In the genomic region with DNA sequence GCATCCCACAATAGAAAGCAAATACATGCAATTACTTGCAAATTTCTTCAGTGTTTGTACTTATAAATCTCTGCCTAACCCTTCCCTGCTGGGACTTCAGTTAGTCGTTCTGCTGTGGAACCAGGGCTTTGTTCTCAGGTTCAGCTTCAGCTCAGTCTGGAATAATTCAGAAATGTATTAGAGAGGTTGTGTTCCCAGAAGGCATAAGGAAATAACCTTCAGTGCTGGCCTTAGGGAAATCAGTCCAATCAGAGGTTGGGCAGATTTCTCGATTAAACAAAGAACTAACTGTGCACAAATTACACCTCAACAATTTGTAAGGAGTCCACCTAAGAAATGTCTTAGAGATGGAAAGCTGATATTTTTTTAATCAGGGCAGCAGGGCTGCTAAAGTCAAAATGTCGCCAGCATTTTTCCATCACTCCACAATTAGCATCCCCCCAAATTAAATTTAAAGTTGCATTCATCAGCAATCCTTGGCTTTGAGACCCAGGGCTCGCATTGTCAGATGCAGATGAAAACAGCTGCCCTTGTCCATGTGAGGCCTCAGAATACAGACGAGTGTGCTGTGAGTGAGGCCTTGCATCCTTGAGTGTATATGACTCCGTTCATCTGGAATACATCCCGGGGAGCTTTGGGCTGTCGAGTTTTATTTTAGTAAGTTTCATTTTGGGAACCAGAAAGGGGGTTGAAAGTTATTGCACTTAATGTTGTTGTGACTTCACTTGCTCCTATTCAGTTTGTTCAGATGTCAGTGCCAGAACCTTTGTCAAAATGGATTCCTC, we compare ENCODE assay signal across 13 mouse cellular contexts.
DNase-seq lines count a peak whose midpoint lies in the region; ATAC-seq and TF ChIP-seq lines count a peak whose summit lies in the region.
"Had no signal": no experiment of that assay in that cellular context is flagged by ENCODE, and none has a peak within 500 bp of the region (broad histone marks: within the 10 kb centered on the region; RNA-seq: fewer than 3 reads in every experiment).

No protein-coding gene starts in this region.

- no peaks in the 10 kb centered on the region for H3K9me3 ChIP-seq in hindbrain, embryonic 10.5 days
- no peaks in the 10 kb centered on the region for H3K9me3 ChIP-seq in hindbrain, embryonic 16.5 days (ENCODE audit: control insufficient read depth, low read length)
- no peaks in the 10 kb centered on the region for H3K9me3 ChIP-seq in midbrain, embryonic 12.5 days
- H3K9me3 ChIP-seq in midbrain, postnatal 0 days (ENCODE audit: low read length) = no peaks in the 10 kb centered on the region
- no peaks in the 10 kb centered on the region for H3K9me3 ChIP-seq in hindbrain, embryonic 12.5 days (replicated peaks)
- no peaks in the 10 kb centered on the region for H3K9me3 ChIP-seq in neural tube, embryonic 14.5 days (ENCODE audit: control insufficient read depth, low read length)
- H3K9me3 ChIP-seq: heart, embryonic 13.5 days had no signal

- WGBS in hindbrain, embryonic 10.5 days = 67% methylated on average over 8 of the region's 8 CpGs
- 51% methylated on average over 8 of the region's 8 CpGs for WGBS in hindbrain, embryonic 16.5 days
- 62% methylated on average over 8 of the region's 8 CpGs for WGBS in midbrain, embryonic 12.5 days
- WGBS in midbrain, postnatal 0 days = 53% methylated on average over 8 of the region's 8 CpGs
- WGBS in hindbrain, embryonic 12.5 days = 53% methylated on average over 8 of the region's 8 CpGs
- 54% methylated on average over 8 of the region's 8 CpGs for WGBS in neural tube, embryonic 14.5 days

- TF ChIP-seq CTCF in midbrain, postnatal 0 days (IDR thresholded peaks at IDR 0.05) = no peak

- DNase-seq in hindbrain, embryonic 10.5 days (ENCODE audit: low spot score) = no peak
- no peak for DNase-seq in midbrain, postnatal 0 days (ENCODE audit: low spot score)
- DNase-seq: cerebellum, adult 8-10 months; gastrocnemius, postnatal 10 days; left cerebral cortex, postnatal 4 days; thymus, adult 2 months had no signal

- H3K9ac ChIP-seq in hindbrain, embryonic 16.5 days (ENCODE audit: low read depth, low read length) = no peak overlapping the region
- no peak overlapping the region for H3K9ac ChIP-seq in midbrain, embryonic 12.5 days (replicated peaks)
- no peak overlapping the region for H3K9ac ChIP-seq in midbrain, postnatal 0 days (replicated peaks; ENCODE audit: low read length, poor library complexity, severe bottlenecking)
- no peak overlapping the region for H3K9ac ChIP-seq in hindbrain, embryonic 12.5 days
- H3K9ac ChIP-seq in neural tube, embryonic 14.5 days (replicated peaks; ENCODE audit: low read depth, low read length) = no peak overlapping the region
- H3K9ac ChIP-seq: heart, embryonic 13.5 days had no signal

- H3K4me1 ChIP-seq in hindbrain, embryonic 10.5 days (replicated peaks) = peaks cover 21% of the 10 kb centered on the region
- H3K4me1 ChIP-seq in hindbrain, embryonic 16.5 days (ENCODE audit: control insufficient read depth, insufficient read depth, low read depth, low read length) = no peaks in the 10 kb centered on the region
- peaks cover 17% of the 10 kb centered on the region for H3K4me1 ChIP-seq in midbrain, embryonic 12.5 days
- peaks cover 3% of the 10 kb centered on the region; the same call in 1 of the 2 replicates for H3K4me1 ChIP-seq in midbrain, postnatal 0 days (ENCODE audit: insufficient read depth, low read length)
- peaks cover 13% of the 10 kb centered on the region for H3K4me1 ChIP-seq in hindbrain, embryonic 12.5 days
- H3K4me1 ChIP-seq in neural tube, embryonic 14.5 days (ENCODE audit: control insufficient read depth, insufficient read depth, low read length) = peaks cover 5% of the 10 kb centered on the region; the same call in 1 of the 2 replicates
- H3K4me1 ChIP-seq: heart, embryonic 13.5 days had no signal

- 0 out of 2 replicates have a peak overlapping the region, but pooled peaks have one; percentile 20 for H3K27ac ChIP-seq in hindbrain, embryonic 10.5 days
- H3K27ac ChIP-seq in hindbrain, embryonic 16.5 days (ENCODE audit: low read depth, low read length) = no peak overlapping the region
- H3K27ac ChIP-seq in midbrain, embryonic 12.5 days (replicated peaks) = peak overlapping the region; percentile 52
- no peak overlapping the region for H3K27ac ChIP-seq in midbrain, postnatal 0 days (ENCODE audit: low read depth, low read length)
- H3K27ac ChIP-seq in hindbrain, embryonic 12.5 days = peak overlapping the region; percentile 64
- H3K27ac ChIP-seq in neural tube, embryonic 14.5 days (ENCODE audit: low read depth, low read length) = no peak overlapping the region
- H3K27ac ChIP-seq: heart, embryonic 13.5 days had no signal

- H3K4me2 ChIP-seq in hindbrain, embryonic 16.5 days (ENCODE audit: low read length) = no peak overlapping the region
- no peak overlapping the region for H3K4me2 ChIP-seq in midbrain, embryonic 12.5 days (replicated peaks)
- H3K4me2 ChIP-seq in midbrain, postnatal 0 days (ENCODE audit: low read depth, low read length, poor library complexity, severe bottlenecking) = no peak overlapping the region
- H3K4me2 ChIP-seq in hindbrain, embryonic 12.5 days (replicated peaks) = no peak overlapping the region
- no peak overlapping the region for H3K4me2 ChIP-seq in neural tube, embryonic 14.5 days (ENCODE audit: low read depth, low read length)
- H3K4me2 ChIP-seq: heart, embryonic 13.5 days had no signal

- no peak for ATAC-seq in hindbrain, embryonic 16.5 days
- 0 out of 2 replicates have a peak, but pooled peaks have one; percentile 45 for ATAC-seq in midbrain, embryonic 12.5 days (ENCODE audit: low FRiP score, low read depth)
- no peak for ATAC-seq in midbrain, postnatal 0 days (ENCODE audit: low FRiP score)
- ATAC-seq in hindbrain, embryonic 12.5 days (ENCODE audit: low FRiP score) = 0 out of 2 replicates have a peak, but pooled peaks have one; percentile 62
- ATAC-seq in neural tube, embryonic 14.5 days (ENCODE audit: low read depth) = 0 out of 2 replicates have a peak, but pooled peaks have one; percentile 28
- no peak for ATAC-seq in monocyte, adult 5-6 weeks (replicated peaks; ENCODE audit: insufficient number of reproducible peaks, low FRiP score, low TSS enrichment, poor library complexity, severe bottlenecking)

- H3K27me3 ChIP-seq in hindbrain, embryonic 10.5 days (ENCODE audit: insufficient read depth, poor library complexity, severe bottlenecking) = no peaks in the 10 kb centered on the region
- H3K27me3 ChIP-seq in hindbrain, embryonic 16.5 days (replicated peaks; ENCODE audit: control insufficient read depth, insufficient read depth, low read length) = no peaks in the 10 kb centered on the region
- H3K27me3 ChIP-seq in midbrain, embryonic 12.5 days = no peaks in the 10 kb centered on the region
- H3K27me3 ChIP-seq in midbrain, postnatal 0 days (ENCODE audit: insufficient read depth, low read length) = no peaks in the 10 kb centered on the region
- no peaks in the 10 kb centered on the region for H3K27me3 ChIP-seq in hindbrain, embryonic 12.5 days
- H3K27me3 ChIP-seq in neural tube, embryonic 14.5 days (ENCODE audit: control insufficient read depth, insufficient read depth, low read length) = no peaks in the 10 kb centered on the region

- H3K36me3 ChIP-seq in hindbrain, embryonic 10.5 days = no peaks in the 10 kb centered on the region
- no peaks in the 10 kb centered on the region for H3K36me3 ChIP-seq in hindbrain, embryonic 16.5 days (ENCODE audit: control insufficient read depth, insufficient read depth, low read length)
- H3K36me3 ChIP-seq in midbrain, embryonic 12.5 days = no peaks in the 10 kb centered on the region
- H3K36me3 ChIP-seq in midbrain, postnatal 0 days (ENCODE audit: insufficient read depth, low read length) = no peaks in the 10 kb centered on the region
- no peaks in the 10 kb centered on the region for H3K36me3 ChIP-seq in hindbrain, embryonic 12.5 days
- H3K36me3 ChIP-seq in neural tube, embryonic 14.5 days (ENCODE audit: control insufficient read depth, insufficient read depth, low read length) = no peaks in the 10 kb centered on the region
- H3K36me3 ChIP-seq: heart, embryonic 13.5 days had no signal

- no peak overlapping the region for H3K4me3 ChIP-seq in hindbrain, embryonic 10.5 days
- no peak overlapping the region for H3K4me3 ChIP-seq in hindbrain, embryonic 16.5 days (ENCODE audit: low read length)
- H3K4me3 ChIP-seq in midbrain, embryonic 12.5 days = no peak overlapping the region
- no peak overlapping the region for H3K4me3 ChIP-seq in midbrain, postnatal 0 days (ENCODE audit: low read depth, low read length)
- H3K4me3 ChIP-seq in hindbrain, embryonic 12.5 days = no peak overlapping the region
- no peak overlapping the region for H3K4me3 ChIP-seq in neural tube, embryonic 14.5 days (ENCODE audit: low read depth, low read length)
- H3K4me3 ChIP-seq: erythroblast, embryonic 14.5 days; heart, embryonic 13.5 days had no signal

Comparison
In these comparisons a context has a peak if more than half of its experiments do, and no peak if none do; other contexts are left out.
1. H3K27ac ChIP-seq: peak in hindbrain, embryonic 10.5 days (single experiment), midbrain, embryonic 12.5 days (single experiment) and hindbrain, embryonic 12.5 days (single experiment); none in hindbrain, embryonic 16.5 days (single experiment), midbrain, postnatal 0 days (single experiment) and neural tube, embryonic 14.5 days (single experiment).
2. ATAC-seq: peak in midbrain, embryonic 12.5 days (single experiment), hindbrain, embryonic 12.5 days (single experiment) and neural tube, embryonic 14.5 days (single experiment); none in hindbrain, embryonic 16.5 days (single experiment), midbrain, postnatal 0 days (single experiment) and monocyte, adult 5-6 weeks (single experiment).